Mouse (Mus musculus) intestine, postnatal 0 days (tissue): ENCODE measurements around the gene Fmnl1. TPM values are rescaled to one million over a fixed set of nuclear protein-coding genes. Genes with fewer than 3 reads are reported as not detected.

Source experiments
- ATAC-seq: fragments of 200-750 bp; cut with Nextera tagmentation; 2 replicates; pipeline ENCODE4 v1.8.0; 2017; ENCODE audit warnings: mild to moderate bottlenecking, moderate TSS enrichment, moderate library complexity
- H3K27ac ChIP-seq: fragments of 300-500 bp; sonication (generic); 2 replicates; pipeline ENCODE4 v1.5.1; 2014; ENCODE audit warnings: mild to moderate bottlenecking, low read depth, low read length, moderate library complexity
- H3K27me3 ChIP-seq: fragments of 300-500 bp; sonication (generic); replicated peaks from 2 replicates; pipeline ENCODE4 v1.6.1; 2014; ENCODE audit warnings: low read length, mixed read lengths; ENCODE audit not compliant: control insufficient read depth, insufficient read depth
- H3K36me3 ChIP-seq: fragments of 300-500 bp; sonication (generic); 2 replicates; pipeline ENCODE4 v1.6.1; 2014; ENCODE audit warnings: mild to moderate bottlenecking, moderate library complexity; ENCODE audit not compliant: control insufficient read depth, insufficient read depth
- H3K4me1 ChIP-seq: fragments of 300-500 bp; sonication (generic); replicated peaks from 2 replicates; pipeline ENCODE4 v1.6.1; 2014; ENCODE audit warnings: antibody characterized with exemption, low read length, mixed read lengths; ENCODE audit not compliant: control insufficient read depth, insufficient read depth
- H3K4me2 ChIP-seq: fragments of 300-500 bp; sonication (generic); replicated peaks from 2 replicates; pipeline ENCODE4 v1.6.1; 2014; ENCODE audit warnings: low read depth, mild to moderate bottlenecking, moderate library complexity
- H3K4me3 ChIP-seq: fragments of 300-500 bp; sonication (generic); 2 replicates; pipeline ENCODE4 v1.5.1; 2014; ENCODE audit warnings: low read depth, low read length
- H3K9ac ChIP-seq: fragments of 300-500 bp; sonication (generic); 2 replicates; pipeline ENCODE4 v1.6.1; 2014; ENCODE audit warnings: mild to moderate bottlenecking, low read depth, low read length
- H3K9me3 ChIP-seq: fragments of 300-500 bp; sonication (generic); 2 replicates; pipeline ENCODE4 v1.6.1; 2016; ENCODE audit warnings: mixed run types; ENCODE audit not compliant: control insufficient read depth
- CTCF ChIP-seq: sonication (generic); IDR thresholded peaks from 2 replicates; pipeline ENCODE4 v1.5.1; 2016; ENCODE audit warnings: low read depth, mild to moderate bottlenecking, control low read depth, antibody characterized with exemption, moderate library complexity
- WGBS: fragments of 180-500 bp; shearing (Covaris S2); extraction: QIAGEN DNeasy Blood & Tissue Kit; methylation state at CpG from one replicate; pipeline ENCODE4 v1.1.7; 2014; 5-methylcytosine and 5-hydroxymethylcytosine counted together
- polyA plus RNA-seq: library from polyadenylated mRNA; unstranded; fragments of >200 nt; fragmentation: Nextera tagmentation; extraction: Ambion mirVana; gene quantifications from 2 replicates; pipeline ENCODE4 v1.2.1, GENCODE M21; 2015

Fmnl1 gene
- polyA plus RNA-seq, 1 experiment from 2014 or later = 1.0 TPM

DNA sequence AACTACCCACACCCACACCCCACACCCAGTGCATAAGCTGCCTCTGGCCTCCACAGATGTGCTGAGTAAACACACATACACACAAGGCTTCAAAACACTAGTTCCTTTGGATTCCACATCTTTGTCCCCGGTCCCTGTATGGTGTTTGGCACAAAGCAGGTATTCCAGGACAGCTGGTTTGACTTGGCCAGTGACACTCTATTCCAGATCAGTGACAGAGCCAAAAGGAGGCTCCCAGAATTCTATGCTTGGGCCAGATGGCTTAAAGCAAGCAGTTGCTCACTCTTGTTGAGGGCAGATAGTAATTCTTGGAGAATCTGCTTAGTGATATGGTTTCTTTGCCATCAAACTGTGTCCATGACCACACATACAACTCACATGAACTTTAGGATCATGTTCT is 63.5 kb downstream of the Fmnl1 start:
- Histone ChIP-seq H3K4me2 (no peak overlapping the region), H3K9me3 (no peaks in the 10 kb centered on the region), H3K4me3 (no peak overlapping the region), H3K27me3 (no peaks in the 10 kb centered on the region), H3K36me3 (peaks cover 42% of the 10 kb centered on the region), H3K27ac (no peak overlapping the region), H3K9ac (no peak overlapping the region), H3K4me1 (no peaks in the 10 kb centered on the region)
- ATAC-seq = no peak; the same call in 1 of the 2 replicates
- WGBS = 52% methylated on average over 1 of the region's 1 CpGs
- TF ChIP-seq CTCF = no peak

DNA sequence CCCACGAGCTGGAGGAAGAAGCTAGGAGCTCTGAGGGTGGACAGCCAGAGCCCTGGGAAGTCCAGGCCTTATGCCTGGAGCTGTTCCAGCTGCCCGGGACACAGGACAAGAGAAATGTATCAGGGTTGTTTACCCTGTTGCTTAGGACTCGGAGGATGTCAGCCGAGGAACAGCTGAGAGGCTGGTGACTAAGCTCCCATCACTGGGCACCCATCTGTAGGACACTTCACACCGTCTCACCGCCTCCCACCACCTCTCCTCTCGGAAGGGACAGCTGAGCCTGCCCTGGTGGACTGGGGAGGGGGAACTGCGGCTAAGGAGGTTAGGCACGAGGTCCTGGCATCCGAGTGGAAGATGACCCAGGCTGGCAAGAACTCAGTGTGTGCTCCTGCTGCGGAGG is 64.8 kb downstream of the Fmnl1 start:
- 48% methylated on average over 11 of the region's 11 CpGs for WGBS
- H3K27me3 ChIP-seq = no peaks in the 10 kb centered on the region
- no peak overlapping the region for H3K27ac ChIP-seq
- TF ChIP-seq CTCF = no peak
- H3K9ac ChIP-seq = no peak overlapping the region
- ATAC-seq = no peak
- no peak overlapping the region for H3K4me2 ChIP-seq
- H3K4me1 ChIP-seq = no peaks in the 10 kb centered on the region
- peaks cover 33% of the 10 kb centered on the region for H3K36me3 ChIP-seq
- no peak overlapping the region for H3K4me3 ChIP-seq
- no peaks in the 10 kb centered on the region for H3K9me3 ChIP-seq

GRCm38 (mm10) chr11:103236431-103236830 is 65.5 kb downstream of the Fmnl1 start:
- Histone ChIP-seq H3K4me2 (no peak overlapping the region), H3K36me3 (peaks cover 27% of the 10 kb centered on the region), H3K4me3 (no peak overlapping the region), H3K4me1 (no peaks in the 10 kb centered on the region), H3K27ac (no peak overlapping the region), H3K9me3 (no peaks in the 10 kb centered on the region), H3K27me3 (no peaks in the 10 kb centered on the region), H3K9ac (no peak overlapping the region)
- 88% methylated on average over 6 of the region's 6 CpGs for WGBS
- TF ChIP-seq CTCF = no peak
- ATAC-seq = no peak

- H3K36me3 ChIP-seq = peaks cover 27% of the 10 kb centered on the region
- no peaks in the 10 kb centered on the region for H3K4me1 ChIP-seq
- no peak for ATAC-seq
- no peak overlapping the region for H3K9ac ChIP-seq
- 86% methylated on average over 10 of the region's 10 CpGs for WGBS
- H3K27me3 ChIP-seq = no peaks in the 10 kb centered on the region
- no peak overlapping the region for H3K27ac ChIP-seq
- no peak overlapping the region for H3K4me3 ChIP-seq
- TF ChIP-seq CTCF = no peak
- no peak overlapping the region for H3K4me2 ChIP-seq
- H3K9me3 ChIP-seq = no peaks in the 10 kb centered on the region
Observed at GRCm38 (mm10) chr11:103236903-103237302, 66.0 kb downstream of the Fmnl1 start.

DNA sequence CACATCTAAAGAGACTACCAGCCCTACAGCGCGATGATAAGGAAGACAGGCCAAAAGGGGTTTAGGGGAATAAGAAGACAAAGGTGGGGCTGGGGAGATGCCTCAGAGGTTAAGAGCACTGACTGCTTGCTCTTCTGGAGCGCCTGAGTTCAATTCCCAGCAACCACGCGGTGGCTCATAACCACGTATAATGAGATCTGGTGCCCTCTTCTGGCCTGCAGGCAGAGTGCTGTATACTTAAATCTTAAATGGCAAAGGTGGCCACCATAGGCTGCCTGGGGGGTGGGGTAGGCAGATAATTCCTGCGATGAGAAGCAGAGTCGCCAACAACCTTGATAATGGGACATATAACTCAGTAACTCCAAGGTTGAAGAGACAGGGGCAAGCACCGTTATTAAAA is 66.8 kb downstream of the Fmnl1 start:
- no peak overlapping the region for H3K4me2 ChIP-seq
- H3K9ac ChIP-seq = no peak overlapping the region
- 81% methylated on average over 9 of the region's 9 CpGs for WGBS
- no peaks in the 10 kb centered on the region for H3K4me1 ChIP-seq
- H3K27me3 ChIP-seq = no peaks in the 10 kb centered on the region
- peak; percentile 46 for TF ChIP-seq CTCF
- no peaks in the 10 kb centered on the region for H3K9me3 ChIP-seq
- no peak overlapping the region for H3K27ac ChIP-seq
- H3K36me3 ChIP-seq = peaks cover 27% of the 10 kb centered on the region
- no peak for ATAC-seq
- no peak overlapping the region for H3K4me3 ChIP-seq

DNA sequence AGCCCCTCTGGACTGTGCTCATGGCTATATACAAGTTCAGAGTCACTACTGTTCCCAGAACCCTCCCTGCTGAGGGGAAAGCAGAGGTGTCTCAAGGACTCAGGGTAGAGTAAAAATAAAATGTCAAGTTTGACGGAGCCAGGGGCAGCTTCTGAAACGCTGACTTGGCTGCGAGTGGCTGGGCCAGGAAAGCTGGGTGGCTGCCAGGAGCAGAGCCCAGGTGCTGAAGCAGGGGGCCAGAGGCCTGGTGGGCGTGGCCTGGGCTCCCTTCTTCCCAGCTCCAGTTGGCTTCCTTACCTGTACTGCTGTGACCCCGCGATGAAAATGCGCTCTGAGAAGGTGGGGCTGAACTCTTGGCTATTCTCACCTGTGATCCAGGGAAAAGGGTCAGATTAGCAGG is 69.8 kb downstream of the Fmnl1 start:
- Histone ChIP-seq H3K36me3 (peaks cover 24% of the 10 kb centered on the region), H3K4me2 (no peak overlapping the region), H3K9ac (no peak overlapping the region), H3K9me3 (no peaks in the 10 kb centered on the region), H3K4me1 (no peaks in the 10 kb centered on the region; the same call in 1 of the 2 replicates), H3K27ac (no peak overlapping the region), H3K4me3 (no peak overlapping the region), H3K27me3 (no peaks in the 10 kb centered on the region)
- ATAC-seq = peak; percentile 64
- 31% methylated on average over 7 of the region's 7 CpGs for WGBS
- no peak for TF ChIP-seq CTCF

DNA sequence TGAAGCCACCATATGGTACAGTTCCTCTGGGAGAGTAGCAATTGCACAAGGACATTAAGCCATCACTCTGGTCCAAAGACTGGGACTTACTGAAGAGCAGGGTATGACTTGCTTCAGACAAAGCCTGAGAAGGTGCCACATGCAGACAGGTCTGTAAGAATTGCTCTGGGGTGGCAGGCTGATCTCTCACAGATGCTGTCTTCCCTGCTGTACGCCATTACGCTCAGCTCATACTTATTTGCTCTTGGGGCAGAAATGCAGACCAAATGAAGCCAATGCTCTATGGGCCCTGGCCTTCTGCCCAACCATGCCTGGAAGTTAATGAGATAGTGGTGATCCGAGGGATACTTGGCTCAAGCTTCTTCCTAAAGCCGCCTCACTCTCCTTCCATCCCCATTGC is 73.9 kb downstream of the Fmnl1 start:
- no peak overlapping the region for H3K4me3 ChIP-seq
- no peak for TF ChIP-seq CTCF
- 78% methylated on average over 4 of the region's 4 CpGs for WGBS

More for the DNA sequence above, 73.9 kb downstream of the Fmnl1 start:
- Histone ChIP-seq H3K9me3 (no peaks in the 10 kb centered on the region), H3K27me3 (no peaks in the 10 kb centered on the region), H3K4me2 (no peak overlapping the region), H3K27ac (no peak overlapping the region), H3K9ac (no peak overlapping the region), H3K4me1 (peaks cover 6% of the 10 kb centered on the region), H3K36me3 (no peaks in the 10 kb centered on the region)
- no peak for ATAC-seq
